Comparison of ENCODE assay signal across 12 mouse cellular contexts in the genomic region with DNA sequence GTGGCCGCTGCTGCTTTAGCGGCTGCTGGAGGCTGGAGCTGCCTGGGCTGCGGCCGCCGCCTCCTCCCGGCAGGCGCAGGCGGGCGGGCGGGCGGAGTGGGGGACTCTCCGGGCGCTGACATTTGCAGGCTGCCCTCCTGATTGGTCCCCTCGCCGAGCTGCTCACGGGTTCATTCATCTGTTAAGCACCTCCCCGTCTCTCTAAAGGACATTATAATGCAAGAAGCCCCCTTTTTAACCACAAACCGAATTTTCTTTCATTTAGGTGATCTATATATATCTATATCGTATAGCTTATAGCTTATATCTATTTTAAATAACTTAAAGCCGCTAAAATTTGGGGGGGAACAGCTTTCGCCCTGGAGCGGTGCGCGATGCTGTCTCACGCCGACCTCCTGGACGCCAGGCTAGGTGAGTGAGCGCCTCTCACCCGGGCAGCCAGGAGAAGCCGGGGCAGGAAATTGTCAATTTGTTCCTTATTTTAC. TPM values are rescaled to one million over a fixed set of nuclear protein-coding genes. Genes with fewer than 3 reads are reported as not detected.
DNase-seq lines count a peak whose midpoint lies in the region; ATAC-seq and TF ChIP-seq lines count a peak whose summit lies in the region.
"Had no signal": no experiment of that assay in that cellular context is flagged by ENCODE, and none has a peak within 500 bp of the region (broad histone marks: within the 10 kb centered on the region; RNA-seq: fewer than 3 reads in every experiment).

Gene Otp (plus strand): TSS at position 207 of the 485 bp plus-strand sequence.

- H3K4me2 ChIP-seq in midbrain, postnatal 0 days (ENCODE audit: low read depth, low read length, poor library complexity, severe bottlenecking) = no peak within 1 kb of the TSS
- H3K4me2 ChIP-seq in forebrain, embryonic 13.5 days = peak within 1 kb of the TSS; percentile 18; the same call in 1 of the 2 replicates
- peak within 1 kb of the TSS; percentile 12; the same call in 1 of the 2 replicates for H3K4me2 ChIP-seq in limb, embryonic 11.5 days (ENCODE audit: low read depth, severe bottlenecking)

- peak; percentile 78 for DNase-seq in midbrain, embryonic 10.5 days (ENCODE audit: low spot score)
- no peak for DNase-seq in midbrain, postnatal 0 days (ENCODE audit: low spot score)
- DNase-seq in limb, embryonic 11.5 days (ENCODE audit: low spot score) = no peak
- DNase-seq in retina, postnatal 1 day = peak; percentile 62
- no peak for DNase-seq in lung, postnatal 10 days
- no peak for DNase-seq in urinary bladder, adult 2 months (ENCODE audit: low spot score)
- DNase-seq: adrenal gland, adult 8-10 months; heart, adult 18-20 months; lung, adult 2 months had no signal

- H3K9ac ChIP-seq in midbrain, postnatal 0 days (replicated peaks; ENCODE audit: low read length, poor library complexity, severe bottlenecking) = no peak within 1 kb of the TSS
- H3K9ac ChIP-seq in forebrain, embryonic 13.5 days = no peak within 1 kb of the TSS
- H3K9ac ChIP-seq in limb, embryonic 11.5 days (ENCODE audit: low read length) = no peak within 1 kb of the TSS

- under 1% methylated on average over 30 of the region's 30 CpGs for WGBS in midbrain, embryonic 10.5 days
- WGBS in midbrain, postnatal 0 days = under 1% methylated on average over 30 of the region's 30 CpGs
- under 1% methylated on average over 23 of the region's 30 CpGs for WGBS in forebrain, embryonic 13.5 days
- WGBS in limb, embryonic 11.5 days = under 1% methylated on average over 29 of the region's 30 CpGs

- no peaks in the 10 kb centered on the region for H3K36me3 ChIP-seq in midbrain, embryonic 10.5 days
- no peaks in the 10 kb centered on the region for H3K36me3 ChIP-seq in midbrain, postnatal 0 days (ENCODE audit: insufficient read depth, low read length)
- no peaks in the 10 kb centered on the region for H3K36me3 ChIP-seq in forebrain, embryonic 13.5 days (ENCODE audit: poor library complexity, severe bottlenecking)
- no peaks in the 10 kb centered on the region for H3K36me3 ChIP-seq in limb, embryonic 11.5 days (ENCODE audit: control insufficient read depth, insufficient read depth, low read length)

- no peak for TF ChIP-seq CTCF in midbrain, postnatal 0 days (IDR thresholded peaks at IDR 0.05)

- no peak for ATAC-seq in midbrain, postnatal 0 days (ENCODE audit: low FRiP score)
- ATAC-seq in forebrain, embryonic 13.5 days = peak; percentile 66; the same call in 1 of the 2 replicates
- ATAC-seq in limb, embryonic 11.5 days (ENCODE audit: insufficient number of reproducible peaks, low FRiP score, low TSS enrichment, low read depth) = 0 out of 2 replicates have a peak, but pooled peaks have one; percentile 41
- no peak for ATAC-seq in activated CD4-positive, CD25-positive, alpha-beta regulatory T cell, adult 4 months
- ATAC-seq: intestine, embryonic 16.5 days had no signal

- peaks cover 100% of the 10 kb centered on the region for H3K27me3 ChIP-seq in midbrain, embryonic 10.5 days (ENCODE audit: low read depth, poor library complexity, severe bottlenecking)
- H3K27me3 ChIP-seq in midbrain, postnatal 0 days (ENCODE audit: insufficient read depth, low read length) = peaks cover 55% of the 10 kb centered on the region
- H3K27me3 ChIP-seq in forebrain, embryonic 13.5 days = peaks cover 86% of the 10 kb centered on the region
- H3K27me3 ChIP-seq in limb, embryonic 11.5 days (ENCODE audit: control insufficient read depth, insufficient read depth, low read length) = peaks cover 78% of the 10 kb centered on the region

- H3K4me3 ChIP-seq in midbrain, embryonic 10.5 days = peak within 1 kb of the TSS; percentile 16; the same call in 1 of the 2 replicates
- no peak within 1 kb of the TSS for H3K4me3 ChIP-seq in midbrain, postnatal 0 days (ENCODE audit: low read depth, low read length)
- peak within 1 kb of the TSS; percentile 13 for H3K4me3 ChIP-seq in forebrain, embryonic 13.5 days
- H3K4me3 ChIP-seq in limb, embryonic 11.5 days (ENCODE audit: low read depth, low read length) = no peak within 1 kb of the TSS

- H3K9me3 ChIP-seq in midbrain, embryonic 10.5 days (replicated peaks) = no peaks in the 10 kb centered on the region
- H3K9me3 ChIP-seq in midbrain, postnatal 0 days (ENCODE audit: low read length) = no peaks in the 10 kb centered on the region
- no peaks in the 10 kb centered on the region for H3K9me3 ChIP-seq in forebrain, embryonic 13.5 days (replicated peaks)
- H3K9me3 ChIP-seq in limb, embryonic 11.5 days (ENCODE audit: control insufficient read depth, low read length) = no peaks in the 10 kb centered on the region

- H3K4me1 ChIP-seq in midbrain, embryonic 10.5 days = peaks cover 22% of the 10 kb centered on the region
- H3K4me1 ChIP-seq in midbrain, postnatal 0 days (ENCODE audit: insufficient read depth, low read length) = no peaks in the 10 kb centered on the region
- H3K4me1 ChIP-seq in forebrain, embryonic 13.5 days = peaks cover 5% of the 10 kb centered on the region; the same call in 1 of the 2 replicates
- H3K4me1 ChIP-seq in limb, embryonic 11.5 days (ENCODE audit: control insufficient read depth, insufficient read depth, low read length) = peaks cover 11% of the 10 kb centered on the region

- H3K27ac ChIP-seq in midbrain, embryonic 10.5 days (replicated peaks) = no peak within 1 kb of the TSS
- no peak within 1 kb of the TSS for H3K27ac ChIP-seq in midbrain, postnatal 0 days (ENCODE audit: low read depth, low read length)
- H3K27ac ChIP-seq in forebrain, embryonic 13.5 days = peak within 1 kb of the TSS; percentile 31; the same call in 1 of the 2 replicates
- H3K27ac ChIP-seq in limb, embryonic 11.5 days (replicated peaks; ENCODE audit: low read depth, low read length) = no peak within 1 kb of the TSS

RNA-seq across cellular contexts. Expression of gene Otp, which starts in this region (rescaled TPM):
- 0.77 and 1.5 TPM in 2 replicates for polyA plus RNA-seq in midbrain, embryonic 10.5 days (2016; fragmentation: Nextera tagmentation; extraction: Ambion mirVana)
- total RNA-seq in midbrain, postnatal 0 days (2014; rRNA removed) = 3.3 and 5.0 TPM in 2 replicates
- polyA plus RNA-seq in midbrain, postnatal 0 days (2015; fragmentation: Nextera tagmentation; extraction: Ambion mirVana) = 2.4 and 4.5 TPM in 2 replicates
- 3.7 and 10.3 TPM in 2 replicates for polyA plus RNA-seq in forebrain, embryonic 13.5 days (2015; fragmentation: Nextera tagmentation; extraction: Ambion mirVana)
- polyA plus RNA-seq in limb, embryonic 11.5 days (2014; fragmentation: Nextera tagmentation; extraction: Ambion mirVana) = not detected in 2 replicates
- not detected for polyA plus RNA-seq in activated CD4-positive, CD25-positive, alpha-beta regulatory T cell, adult 4 months (2017; shearing (Covaris generic))
- polyA plus RNA-seq in urinary bladder, adult 2 months (2012; rRNA removed) = not detected in 2 replicates
- total RNA-seq: adrenal gland, adult 8-10 months; heart, adult 18-20 months had no signal
- polyA plus RNA-seq: intestine, embryonic 16.5 days; lung, adult 2 months had no signal

Comparison
In these comparisons a context has a peak if more than half of its experiments do, and no peak if none do; other contexts are left out.
1. DNase-seq: peak in midbrain, embryonic 10.5 days (single experiment) and retina, postnatal 1 day (single experiment); none in midbrain, postnatal 0 days (single experiment), limb, embryonic 11.5 days (single experiment), lung, postnatal 10 days (single experiment) and urinary bladder, adult 2 months (single experiment).
2. H3K4me3 ChIP-seq: peak in midbrain, embryonic 10.5 days (single experiment) and forebrain, embryonic 13.5 days (single experiment); none in midbrain, postnatal 0 days (single experiment) and limb, embryonic 11.5 days (single experiment).
3. Peak in ATAC-seq and H3K4me2 ChIP-seq in limb, embryonic 11.5 days; RNA of the gene not detected or under 1 TPM.